Mouse (Mus musculus) brain, adult 10 weeks (tissue): ENCODE results near the gene Bsg. TPM values are rescaled to one million over a fixed set of nuclear protein-coding genes. Genes with fewer than 3 reads are reported as not detected.

Experiments used
- polyA plus RNA-seq: library from polyadenylated mRNA; stranded (reverse); fragments of 350-450 nt; fragmentation: Illumina TruSeq; extraction: RNeasy Lipid Tissue Mini Kit (QIAGEN cat#74804); gene quantifications from one replicate; pipeline ENCODE4 v1.2.3, GENCODE M21; 2015; ENCODE audit warnings: low read depth, low replicate concordance

Bsg gene
- 910 TPM for polyA plus RNA-seq

GRCm38 (mm10) chr10:79704065-79704969 lies at the start of gene Bsg:
TSS of gene Bsg (plus strand) at chr10:79704491.

GRCm38 (mm10) chr10:79664131-79664665 lies 40.1 kb upstream of the Bsg start, which contains the start of gene Madcam1:
TSS of gene Madcam1 (plus strand) at chr10:79664559.

DNA sequence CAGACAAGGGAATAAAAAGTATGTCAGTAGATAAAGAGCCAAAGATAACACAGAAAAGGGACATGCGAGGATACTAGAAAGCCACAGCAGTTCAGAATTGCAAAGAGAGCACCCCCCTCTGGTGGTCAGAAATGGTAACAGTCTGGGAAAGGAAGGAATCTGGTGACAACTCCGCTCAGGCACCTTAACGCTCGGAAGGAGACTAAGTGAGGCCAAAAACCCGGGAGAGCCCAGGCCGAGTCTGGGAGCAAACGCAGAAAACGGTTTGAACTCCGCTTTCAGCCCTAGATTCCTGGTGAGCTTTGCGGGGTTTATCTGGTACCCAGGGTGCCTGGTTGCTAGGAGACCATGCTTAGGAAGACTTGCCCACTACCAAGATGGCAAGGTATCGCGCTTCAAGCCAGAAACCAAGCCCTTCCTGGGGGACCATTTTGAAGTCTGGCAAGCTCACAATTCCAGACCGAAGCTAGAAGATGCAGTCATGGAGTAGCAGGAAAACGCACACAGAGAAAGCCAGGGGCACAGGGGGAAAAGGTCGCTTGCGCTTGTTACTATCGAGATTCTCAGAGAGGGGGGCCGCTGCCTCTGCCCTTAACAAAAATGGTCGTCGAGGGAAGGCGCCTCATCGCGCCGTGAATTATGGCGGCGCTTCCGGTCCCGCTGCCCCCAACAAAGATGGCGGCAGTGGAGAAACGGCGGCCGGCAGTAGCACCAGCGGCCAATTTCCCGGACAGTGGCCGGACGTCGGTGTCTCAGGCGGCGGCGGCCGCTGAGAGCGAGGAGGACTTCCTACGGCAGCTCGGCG lies 35.3 kb upstream of the Bsg start, which contains the start of gene Tpgs1:
Gene Tpgs1 (plus strand): TSS at position 599 of the 805 bp plus-strand sequence.

GRCm38 (mm10) chr10:79681591-79682245 lies 22.6 kb upstream of the Bsg start, which contains the start of gene Cdc34:
TSS of gene Cdc34 (plus strand) at chr10:79682195.

DNA sequence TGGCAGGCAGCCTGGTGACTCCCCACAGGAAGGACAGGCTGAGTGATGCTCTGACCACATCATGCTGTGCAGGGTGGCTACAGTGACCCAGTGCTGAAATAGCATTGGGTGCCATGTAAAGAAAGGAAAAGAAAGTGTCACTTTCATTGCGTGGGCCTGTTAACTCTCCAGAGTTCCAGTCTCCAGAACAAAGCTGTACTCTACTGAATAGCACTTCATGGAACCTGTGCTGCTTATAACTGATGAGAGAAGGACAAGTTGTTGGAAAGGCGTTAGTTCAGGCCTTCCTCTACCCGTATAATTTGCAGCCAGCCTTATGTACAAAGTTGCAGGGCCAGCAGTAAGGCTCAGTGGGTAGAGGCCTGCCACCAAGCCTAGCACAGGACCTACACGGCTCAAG lies 15.6 kb upstream of the Bsg start, which contains the start of gene Gzmm:
Gene Gzmm (plus strand): TSS at position 301 of the 400 bp plus-strand sequence.

DNA sequence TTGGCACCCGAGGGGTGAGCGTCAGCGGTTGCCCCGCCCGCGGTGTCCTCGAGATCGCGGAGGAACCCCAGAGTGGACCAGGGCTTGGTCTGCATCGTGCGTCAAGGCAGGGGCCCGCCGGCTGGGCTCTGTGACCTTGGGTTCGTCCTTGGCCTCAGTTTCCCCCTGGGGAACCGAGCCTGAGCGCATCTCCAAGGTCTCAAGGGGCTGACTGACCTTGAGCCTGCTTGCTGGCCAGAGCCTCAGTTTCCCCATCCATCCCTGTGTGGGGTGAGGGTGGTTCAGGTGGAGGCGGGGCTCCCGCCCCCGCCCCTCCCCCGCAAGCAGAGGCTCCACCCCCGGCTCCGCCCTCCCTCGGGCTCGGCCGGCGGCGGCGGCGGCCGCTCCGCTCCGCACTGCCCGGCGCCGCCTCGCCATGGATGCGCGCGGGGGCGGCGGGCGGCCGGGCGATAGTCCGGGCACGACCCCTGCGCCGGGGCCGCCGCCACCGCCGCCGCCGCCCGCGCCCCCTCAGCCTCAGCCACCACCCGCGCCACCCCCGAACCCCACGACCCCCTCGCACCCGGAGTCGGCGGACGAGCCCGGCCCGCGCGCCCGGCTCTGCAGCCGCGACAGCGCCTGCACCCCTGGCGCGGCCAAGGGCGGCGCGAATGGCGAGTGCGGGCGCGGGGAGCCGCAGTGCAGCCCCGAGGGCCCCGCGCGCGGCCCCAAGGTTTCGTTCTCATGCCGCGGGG lies 12.1 kb downstream of the Bsg start, which contains the start of gene Hcn2:
Gene Hcn2 (plus strand): TSS at position 381 of the 734 bp plus-strand sequence.

GRCm38 (mm10) chr10:79745898-79746773 lies 41.8 kb downstream of the Bsg start, which contains the start of gene Polrmt:
TSS of gene Polrmt (minus strand) at chr10:79746581.

DNA sequence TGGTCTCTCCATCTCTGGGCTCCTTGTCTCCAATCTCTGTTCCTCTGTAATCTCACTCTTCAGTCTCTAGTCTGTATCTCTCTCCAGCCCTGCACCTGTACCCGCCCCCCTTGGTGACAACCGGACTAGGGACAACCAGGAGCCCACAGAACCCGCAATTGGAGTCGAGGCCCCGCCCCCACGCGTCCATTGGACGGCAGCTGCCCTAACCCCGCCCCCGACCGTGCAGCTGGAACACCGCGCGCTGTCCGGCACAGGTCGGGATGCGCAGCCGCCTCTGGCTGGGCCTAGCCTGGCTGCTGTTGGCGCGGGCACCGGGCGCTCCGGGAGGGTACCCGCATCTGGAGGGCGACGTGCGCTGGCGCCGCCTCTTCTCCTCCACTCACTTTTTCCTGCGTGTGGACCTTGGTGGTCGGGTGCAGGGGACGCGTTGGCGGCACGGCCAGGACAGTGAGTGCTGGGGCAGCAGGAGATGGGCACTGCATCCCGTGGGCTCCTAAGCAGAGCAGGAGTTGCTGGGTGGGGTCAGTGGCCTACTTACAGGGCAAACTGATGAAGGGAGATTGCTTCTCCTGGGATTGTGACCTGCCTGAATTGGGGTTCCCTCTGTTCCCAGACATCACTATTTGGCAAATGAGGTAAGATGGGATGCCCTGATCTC lies 50.7 kb downstream of the Bsg start, which contains the start of gene Fgf22:
Gene Fgf22 (plus strand): TSS at position 221 of the 661 bp plus-strand sequence.

Other genes with a start within 250 kb of the Bsg start
- gene Vmn2r83, start 235.8 kb upstream of the Bsg start, polyA plus RNA-seq, result not detected
- gene Plpp2, start 170.7 kb upstream of the Bsg start, polyA plus RNA-seq, result 5.6 TPM
- gene Mier2, start 149.3 kb upstream of the Bsg start, polyA plus RNA-seq, result 38.8 TPM
- 1.4 TPM for gene Theg, start 117.2 kb upstream of the Bsg start, polyA plus RNA-seq
- 7.5 TPM for gene C2cd4c, start 90.5 kb upstream of the Bsg start, polyA plus RNA-seq
- 35.0 TPM for gene Shc2, start 66.6 kb upstream of the Bsg start, polyA plus RNA-seq
- 0.51 TPM for gene Odf3l2, start 58.8 kb upstream of the Bsg start, polyA plus RNA-seq
- not detected for gene Madcam1, start 39.9 kb upstream of the Bsg start, polyA plus RNA-seq
- 74.3 TPM for gene Tpgs1, start 35.1 kb upstream of the Bsg start, polyA plus RNA-seq
- 97.1 TPM for gene Cdc34, start 22.3 kb upstream of the Bsg start, polyA plus RNA-seq
- 1.4 TPM for gene Gzmm, start 15.5 kb upstream of the Bsg start, polyA plus RNA-seq
- gene Hcn2, start 12.1 kb downstream of the Bsg start, polyA plus RNA-seq, result 80.2 TPM
- gene Polrmt, start 42.1 kb downstream of the Bsg start, polyA plus RNA-seq, result 35.3 TPM
- gene Fgf22, start 50.6 kb downstream of the Bsg start, polyA plus RNA-seq, result 4.3 TPM
- gene Rnf126, start 62.5 kb downstream of the Bsg start, polyA plus RNA-seq, result 69.6 TPM
- gene Fstl3, start 72.8 kb downstream of the Bsg start, polyA plus RNA-seq, result 2.0 TPM
- gene Prss57, start 86.5 kb downstream of the Bsg start, polyA plus RNA-seq, result 0.85 TPM
- 175 TPM for gene Palm, start 89.1 kb downstream of the Bsg start, polyA plus RNA-seq
- gene Misp, start 116.5 kb downstream of the Bsg start, polyA plus RNA-seq, result not detected
- gene Ptbp1, start 149.9 kb downstream of the Bsg start, polyA plus RNA-seq, result 25.7 TPM
- gene Prtn3, start 170.0 kb downstream of the Bsg start, polyA plus RNA-seq, result 3.6 TPM
- 49.3 TPM for gene Plppr3, start 170.1 kb downstream of the Bsg start, polyA plus RNA-seq
- gene Elane, start 181.8 kb downstream of the Bsg start, polyA plus RNA-seq, result not detected
- gene Cfd, start 186.4 kb downstream of the Bsg start, polyA plus RNA-seq, result not detected
- gene Med16, start 204.4 kb downstream of the Bsg start, polyA plus RNA-seq, result 32.0 TPM
- not detected for gene Gm26602, start 206.4 kb downstream of the Bsg start, polyA plus RNA-seq
- 4.0 TPM for gene Kiss1r, start 212.5 kb downstream of the Bsg start, polyA plus RNA-seq
- gene R3hdm4, start 216.7 kb downstream of the Bsg start, polyA plus RNA-seq, result 241 TPM
- gene Arid3a, start 222.6 kb downstream of the Bsg start, polyA plus RNA-seq, result 2.3 TPM